Mouse (Mus musculus) adrenal gland, postnatal 14 days (tissue): ENCODE measurements around the gene Camkk2. TPM values are rescaled to one million over a fixed set of nuclear protein-coding genes. Genes with fewer than 3 reads are reported as not detected.

Experiments used
- DNase-seq: peaks from one replicate; pipeline ENCODE4 v3.0.0; 2021; ENCODE audit warnings: mixed read lengths
- total RNA-seq: library from RNA; stranded (reverse); gene quantifications from 2 replicates; pipeline ENCODE4 v1.2.3, GENCODE M21; 2021

Gene Camkk2
- total RNA-seq, 1 experiment from 2014 or later = 21.3 TPM

GRCm38 (mm10) chr5:122735853-122736252 is 43.4 kb downstream of the Camkk2 start:
- no peak for DNase-seq

GRCm38 (mm10) chr5:122733881-122734280 is 45.3 kb downstream of the Camkk2 start:
- DNase-seq = no peak

- DNase-seq = peak; percentile 43
Observed at GRCm38 (mm10) chr5:122731991-122732673, 47.1 kb downstream of the Camkk2 start.

- DNase-seq = peak; percentile 79
Observed at GRCm38 (mm10) chr5:122731321-122731720, 47.9 kb downstream of the Camkk2 start.

DNA sequence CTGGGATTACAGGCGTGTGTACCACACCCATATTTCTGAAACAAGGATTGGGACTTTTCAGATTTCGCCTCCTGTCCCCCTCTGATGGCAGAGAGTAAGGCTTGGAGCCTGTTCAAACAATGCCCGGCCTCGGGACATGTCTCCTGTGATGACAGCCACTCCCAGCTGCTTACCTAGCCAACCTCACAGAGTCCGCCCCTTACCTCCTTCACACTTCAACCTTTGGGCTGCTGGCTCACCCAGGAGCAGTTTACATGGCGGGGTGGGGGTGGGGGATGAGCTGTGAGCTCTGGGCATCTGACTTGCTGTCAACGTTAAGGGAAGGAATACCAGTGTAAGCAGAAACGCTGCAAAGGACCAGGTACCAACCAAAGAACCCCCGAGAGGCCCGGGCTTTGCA is 48.4 kb downstream of the Camkk2 start:
- DNase-seq = no peak

GRCm38 (mm10) chr5:122727096-122727495 is 52.1 kb downstream of the Camkk2 start:
- DNase-seq = no peak

DNA sequence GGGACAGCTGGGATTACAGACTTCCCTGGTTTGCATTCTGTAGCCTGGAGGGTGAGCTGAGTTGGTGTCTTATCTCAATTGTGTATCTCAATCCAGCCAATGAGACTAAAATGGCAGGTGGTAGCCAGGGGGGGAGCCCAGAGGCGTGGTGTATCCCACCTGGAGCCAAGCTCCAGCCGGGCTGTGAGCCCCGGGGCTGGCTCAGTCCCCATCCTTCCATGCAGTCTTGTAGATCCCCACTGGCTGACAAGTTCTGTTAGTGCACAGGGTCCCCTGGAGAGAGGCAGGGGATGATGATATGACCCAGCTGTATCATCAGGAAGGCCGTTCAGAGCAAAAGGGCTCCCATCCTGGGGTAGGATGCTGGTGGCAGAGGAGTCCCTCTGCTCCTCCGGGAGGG is 52.6 kb downstream of the Camkk2 start:
- no peak for DNase-seq

DNA sequence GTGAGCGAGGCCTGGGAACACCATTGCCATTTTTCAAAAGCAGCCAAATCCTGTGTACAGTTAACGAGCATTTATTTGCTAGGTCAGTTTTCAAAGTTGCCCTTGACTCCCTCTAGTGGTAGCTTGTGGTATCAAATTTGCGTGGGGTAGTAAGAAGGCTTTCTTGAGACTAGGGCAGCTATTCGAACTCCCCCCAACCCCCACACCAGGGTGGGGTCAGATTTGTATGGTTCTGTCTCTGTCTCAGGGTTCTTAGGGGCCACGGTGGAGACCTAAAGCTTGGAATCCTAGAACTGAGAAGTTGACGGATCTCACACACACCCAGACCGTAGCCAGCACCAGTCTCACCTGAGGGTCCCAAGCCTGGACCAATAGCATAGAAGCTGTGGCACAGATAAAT is 53.1 kb downstream of the Camkk2 start:
- DNase-seq = peak; percentile 77

- DNase-seq = no peak
Observed at GRCm38 (mm10) chr5:122725453-122725852, 53.8 kb downstream of the Camkk2 start.

GRCm38 (mm10) chr5:122719168-122719567 is 60.0 kb downstream of the Camkk2 start:
- no peak for DNase-seq

DNA sequence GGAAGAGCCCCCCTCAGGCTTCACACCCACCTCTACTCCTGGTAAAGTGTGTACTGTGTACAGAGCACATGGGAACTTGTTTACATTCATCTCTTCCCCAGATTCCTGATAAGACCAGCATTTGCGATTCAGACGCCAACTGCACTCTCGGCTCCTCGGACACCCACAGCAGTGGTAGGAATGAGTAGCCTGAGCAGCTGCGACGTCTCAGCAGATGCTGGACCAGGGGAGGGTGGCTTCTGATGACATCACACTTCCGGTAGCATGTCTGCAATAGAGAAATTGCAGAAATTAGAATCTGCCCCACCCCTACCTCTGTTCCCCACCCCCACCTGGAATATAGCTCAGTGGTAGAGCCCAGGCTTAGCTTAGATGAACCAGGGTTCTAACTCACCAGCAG is 60.8 kb downstream of the Camkk2 start:
- DNase-seq = no peak

DNA sequence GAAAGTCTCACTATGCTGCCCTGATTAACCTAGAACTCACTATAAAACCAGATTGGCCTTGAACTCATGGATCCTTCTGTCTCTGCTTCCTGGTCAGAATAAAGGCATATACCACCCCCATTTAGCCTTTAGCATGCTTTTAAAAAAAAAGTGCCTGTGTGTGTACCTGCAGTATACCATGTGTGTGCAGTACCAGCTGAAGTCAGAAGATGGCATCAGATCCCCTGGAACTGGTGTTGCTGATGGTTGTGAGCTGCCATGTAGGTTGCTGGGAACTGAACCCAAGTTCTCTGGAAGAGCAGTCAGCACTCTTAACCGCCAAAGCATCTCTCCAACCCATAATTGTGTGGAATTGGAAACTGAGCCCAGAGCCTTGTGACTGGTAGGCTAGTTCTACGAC is 62.4 kb downstream of the Camkk2 start:
- DNase-seq = no peak

- DNase-seq = no peak
Observed at GRCm38 (mm10) chr5:122715723-122716122, 63.5 kb downstream of the Camkk2 start.

DNA sequence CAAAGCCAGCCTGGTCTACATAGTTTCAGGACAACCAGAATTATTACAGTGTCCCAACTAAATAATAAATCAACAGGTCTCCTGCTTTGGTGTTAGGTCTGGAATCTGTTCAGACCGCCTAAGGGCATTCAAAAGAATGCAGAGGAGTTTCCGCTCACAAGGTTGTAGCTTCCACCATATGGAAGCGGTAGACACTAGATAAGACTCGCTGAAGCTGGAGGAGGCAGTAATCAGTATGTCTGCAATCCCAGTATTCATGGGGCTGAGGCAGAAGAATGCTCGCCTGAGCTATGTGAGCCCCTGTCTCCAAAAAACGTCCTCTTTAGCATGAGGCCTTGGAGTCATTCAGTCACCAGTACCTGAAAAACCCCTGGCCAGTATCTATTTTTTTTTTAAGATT is 70.4 kb downstream of the Camkk2 start:
- no peak for DNase-seq

DNA sequence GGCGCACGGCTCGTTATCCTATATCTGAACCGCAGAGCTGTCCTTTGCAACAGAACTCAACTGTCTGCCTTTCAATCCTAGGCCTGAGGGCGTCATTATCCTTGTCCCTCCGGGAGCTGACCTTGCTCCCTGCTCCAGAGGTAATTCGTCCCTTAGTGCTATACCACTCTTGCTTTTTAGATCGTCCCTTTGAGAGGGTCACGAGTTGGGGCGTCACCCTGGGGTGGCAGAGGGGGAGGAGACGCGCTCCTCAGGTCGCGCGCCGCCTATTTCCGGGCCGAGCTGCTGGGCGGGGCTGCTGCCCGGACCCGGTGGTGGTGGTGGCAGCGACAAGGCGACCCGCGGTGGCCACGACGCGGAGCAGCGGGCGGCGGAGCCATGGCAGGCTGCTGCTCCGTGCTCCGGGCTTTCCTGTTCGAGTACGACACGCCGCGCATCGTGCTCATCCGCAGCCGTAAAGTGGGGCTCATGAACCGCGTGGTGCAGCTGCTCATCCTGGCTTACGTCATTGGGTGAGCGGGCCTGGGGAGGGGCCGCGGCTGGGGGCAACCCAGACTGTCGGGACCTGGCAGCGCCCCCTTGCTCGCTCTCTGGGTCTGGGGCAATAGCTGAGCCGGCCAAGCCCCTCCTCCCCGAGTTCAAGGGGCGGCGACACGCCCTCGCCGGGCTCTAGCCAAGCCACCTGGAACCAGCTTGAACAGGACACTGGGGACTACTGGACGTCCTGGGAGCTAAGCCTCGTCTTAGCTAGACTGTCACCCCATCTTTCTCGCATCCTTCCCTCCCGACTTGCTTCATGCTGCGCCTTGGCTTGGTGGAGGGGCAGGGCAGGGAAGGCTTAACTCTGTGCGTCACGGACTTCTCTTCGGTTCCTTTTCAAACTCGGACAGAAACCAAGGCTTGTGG is 71.7 kb downstream of the Camkk2 start, which contains the start of gene P2rx4:
Gene P2rx4, plus strand, starts transcription at position 269 of the 906 bp plus-strand sequence.
- DNase-seq = peak; percentile 91

DNA sequence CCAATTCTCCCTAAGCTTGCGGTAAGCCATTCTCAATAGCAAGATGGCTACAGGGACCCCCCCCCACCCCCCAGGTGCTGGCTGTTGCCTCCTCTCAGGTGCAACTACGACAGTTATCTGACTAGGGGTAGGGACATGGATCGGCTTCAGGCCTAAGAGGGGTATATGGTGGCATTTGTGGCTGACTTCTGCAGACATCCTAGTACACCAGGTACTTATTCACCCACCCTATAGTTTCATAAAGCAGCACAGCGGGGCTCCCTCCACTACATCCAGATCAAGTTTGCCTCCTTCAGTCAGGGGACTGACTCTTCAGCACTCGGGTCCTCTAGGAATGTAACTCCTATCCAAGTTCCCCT is 72.3 kb downstream of the Camkk2 start:
- no peak for DNase-seq

DNA sequence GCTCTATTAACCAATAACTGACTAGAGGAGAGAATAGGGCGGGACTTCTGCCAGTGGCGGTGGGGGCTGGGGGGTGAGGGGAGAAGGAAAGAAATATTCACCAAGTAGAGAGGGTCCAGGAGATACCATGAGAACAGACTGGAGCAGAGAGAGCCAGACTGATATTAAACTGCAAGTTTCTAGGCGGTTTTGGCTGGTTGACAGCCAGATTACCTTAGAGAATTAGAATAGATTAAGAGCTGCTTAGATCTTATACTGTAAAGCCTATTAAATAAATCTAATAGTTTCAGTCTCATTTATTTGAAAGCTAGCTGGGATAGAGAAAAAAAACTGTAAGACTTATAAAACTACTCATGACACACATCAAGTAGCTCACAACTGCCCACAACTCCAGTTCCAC is 74.0 kb downstream of the Camkk2 start:
- DNase-seq = no peak

- no peak for DNase-seq
Observed at GRCm38 (mm10) chr5:122704571-122704970, 74.6 kb downstream of the Camkk2 start.

DNA sequence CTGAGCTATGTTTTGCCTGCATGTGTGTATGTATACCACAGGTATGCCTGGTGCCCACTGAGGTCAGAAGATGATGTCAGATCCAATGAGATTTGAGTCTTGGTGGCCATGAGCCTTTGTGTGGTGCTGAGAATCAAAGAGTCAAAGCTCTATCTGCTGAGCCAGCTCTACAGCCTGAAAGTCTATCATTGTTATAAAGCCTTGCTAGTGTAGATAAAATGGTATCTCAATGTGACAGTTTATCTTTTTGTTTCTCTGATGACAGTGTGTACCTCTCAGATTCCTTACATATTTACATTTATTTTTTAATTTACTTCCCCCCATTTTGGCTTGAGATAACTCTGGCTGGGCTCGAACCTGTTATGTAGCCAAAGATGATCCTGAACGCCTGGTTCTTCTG is 75.6 kb downstream of the Camkk2 start:
- DNase-seq = no peak

DNA sequence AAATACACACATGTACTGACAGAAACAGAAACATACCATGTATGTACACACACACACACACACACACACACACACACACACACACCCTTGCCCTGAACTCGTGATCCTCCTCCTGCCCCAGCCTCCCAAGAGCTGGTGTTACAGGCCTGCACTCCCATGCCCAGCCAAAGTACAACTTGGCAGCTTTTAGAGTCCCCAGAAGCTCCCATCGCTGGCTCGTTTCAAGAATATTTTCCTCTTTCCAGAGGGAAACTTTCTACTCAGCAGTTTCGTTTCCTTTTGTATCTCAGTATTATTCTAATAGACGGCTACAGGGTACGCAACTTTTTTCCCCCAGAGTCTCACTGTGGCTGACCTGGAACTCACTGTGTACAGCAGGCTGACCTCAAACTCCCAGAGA is 77.1 kb downstream of the Camkk2 start:
- DNase-seq = no peak

GRCm38 (mm10) chr5:122700837-122701212 is 78.4 kb downstream of the Camkk2 start:
- DNase-seq = no peak

GRCm38 (mm10) chr5:122700109-122700836 is 78.9 kb downstream of the Camkk2 start:
- DNase-seq = no peak

GRCm38 (mm10) chr5:122698701-122699060 is 80.5 kb downstream of the Camkk2 start:
- DNase-seq = no peak
